Comparison of ENCODE assay signal across 20 mouse cellular contexts in the genomic region with DNA sequence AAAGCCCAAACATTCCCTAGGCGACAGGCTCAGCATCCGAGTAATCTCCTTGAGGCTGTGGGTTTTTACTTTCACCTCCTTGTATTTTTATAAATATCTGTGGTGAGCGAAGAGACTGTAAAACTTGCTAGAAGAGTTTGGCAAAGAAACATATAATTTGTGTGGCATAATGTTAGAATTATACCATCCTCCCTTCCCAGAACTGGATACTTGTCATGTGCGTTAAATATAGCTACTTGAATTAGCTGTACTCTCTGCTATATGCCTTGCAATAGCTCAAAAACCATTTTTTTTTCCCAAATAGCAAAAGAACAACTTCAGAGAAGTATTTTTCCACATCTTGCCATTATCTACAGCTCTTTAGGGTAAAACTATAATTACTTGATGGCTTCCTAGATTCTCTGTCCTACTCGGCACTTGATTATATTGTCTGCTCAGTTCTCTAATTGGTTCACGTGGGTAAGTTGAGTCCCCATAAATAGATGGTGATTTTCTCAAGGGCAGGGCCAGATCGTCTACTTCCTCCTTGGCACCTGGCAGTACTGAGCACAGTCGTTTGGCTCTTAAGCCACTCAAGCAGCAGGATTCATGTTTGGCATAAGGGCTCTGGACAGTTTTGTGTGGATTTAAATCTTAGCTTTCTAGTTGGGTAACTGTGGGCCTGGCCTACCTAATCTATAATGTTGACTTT. TPM values are rescaled to one million over a fixed set of nuclear protein-coding genes. Genes with fewer than 3 reads are reported as not detected.
DNase-seq lines count a peak whose midpoint lies in the region; ATAC-seq and TF ChIP-seq lines count a peak whose summit lies in the region.
"Had no signal": no experiment of that assay in that cellular context is flagged by ENCODE, and none has a peak within 500 bp of the region (broad histone marks: within the 10 kb centered on the region; RNA-seq: fewer than 3 reads in every experiment).

No protein-coding gene starts in this region.

- peak overlapping the region; percentile 45; the same call in 1 of the 2 replicates for H3K27ac ChIP-seq in CH12.LX (ENCODE audit: insufficient read depth, low read depth)
- 0 out of 2 replicates have a peak overlapping the region, but pooled peaks have one; percentile 58 for H3K27ac ChIP-seq in embryonic facial prominence, embryonic 15.5 days (replicated peaks)
- peak overlapping the region; percentile 80; the same call in 1 of the 2 replicates for H3K27ac ChIP-seq in olfactory bulb, adult 2 months (ENCODE audit: insufficient read depth, low read depth, low read length)
- H3K27ac ChIP-seq: hindbrain, embryonic 13.5 days; liver, embryonic 15.5 days; midbrain, embryonic 15.5 days had no signal

- peaks cover 4 to 38% of the 10 kb centered on the region in 2 experiments; a peak in 3 of 4 replicates for H3K4me1 ChIP-seq in CH12.LX (ENCODE audit: control insufficient read depth in 1 of 2, insufficient read depth in 2 of 2)
- H3K4me1 ChIP-seq in embryonic facial prominence, embryonic 15.5 days: 0 out of 2 replicates have a peak, but pooled peaks cover 6% of the 10 kb centered on the region
- H3K4me1 ChIP-seq in olfactory bulb, adult 2 months (ENCODE audit: control insufficient read depth, insufficient read depth, low read length): peaks cover 13% of the 10 kb centered on the region
- H3K4me1 ChIP-seq: hindbrain, embryonic 13.5 days; liver, embryonic 15.5 days; midbrain, embryonic 15.5 days had no signal

- H3K36me3 ChIP-seq in CH12.LX (replicated peaks in 1 of 2; ENCODE audit: control insufficient read depth in 1 of 2, insufficient read depth in 1 of 2, low read length in 1 of 2): peaks cover 17 to 26% of the 10 kb centered on the region in 2 experiments
- H3K36me3 ChIP-seq in embryonic facial prominence, embryonic 15.5 days: no peaks in the 10 kb centered on the region
- H3K36me3 ChIP-seq: hindbrain, embryonic 13.5 days; liver, embryonic 15.5 days; midbrain, embryonic 15.5 days had no signal

- no peak for TF ChIP-seq RAD21 in CH12.LX (IDR thresholded peaks at IDR 0.05; ENCODE audit: low read depth, low read length)

- H3K9me3 ChIP-seq in CH12.LX (replicated peaks; ENCODE audit: low read length): no peaks in the 10 kb centered on the region
- H3K9me3 ChIP-seq in embryonic facial prominence, embryonic 15.5 days (replicated peaks): no peaks in the 10 kb centered on the region
- H3K9me3 ChIP-seq: hindbrain, embryonic 13.5 days; liver, embryonic 15.5 days; megakaryocyte, embryonic 14.5 days; midbrain, embryonic 15.5 days had no signal

- H3K27me3 ChIP-seq in CH12.LX (replicated peaks): no peaks in the 10 kb centered on the region
- no peaks in the 10 kb centered on the region for H3K27me3 ChIP-seq in embryonic facial prominence, embryonic 15.5 days
- H3K27me3 ChIP-seq: hindbrain, embryonic 13.5 days; liver, embryonic 15.5 days; midbrain, embryonic 15.5 days had no signal

- H3K9ac ChIP-seq in CH12.LX (ENCODE audit: insufficient read depth, low read depth): peak overlapping the region; percentile 48; the same call in 1 of the 2 replicates
- no peak overlapping the region for H3K9ac ChIP-seq in embryonic facial prominence, embryonic 15.5 days
- H3K9ac ChIP-seq: hindbrain, embryonic 13.5 days; liver, embryonic 15.5 days; midbrain, embryonic 15.5 days had no signal

- peaks cover 27% of the 10 kb centered on the region for H3K79me2 ChIP-seq in CH12.LX (replicated peaks; ENCODE audit: control insufficient read depth, extremely low read depth, insufficient read depth, poor library complexity, severe bottlenecking)

- H3K4me3 ChIP-seq in CH12.LX (replicated peaks in 1 of 3; ENCODE audit: low read depth in 2 of 3, low read length in 2 of 3, poor library complexity in 1 of 3): peak overlapping the region in 2 of 3 experiments; percentile 44 to 55
- H3K4me3 ChIP-seq in embryonic facial prominence, embryonic 15.5 days (replicated peaks): no peak overlapping the region
- no peak overlapping the region for H3K4me3 ChIP-seq in olfactory bulb, adult 2 months (ENCODE audit: insufficient read depth, low read depth, low read length)
- H3K4me3 ChIP-seq: hindbrain, embryonic 13.5 days; liver, embryonic 15.5 days; megakaryocyte, embryonic 14.5 days; midbrain, embryonic 15.5 days had no signal

- dilution Hi-C loops in CH12.LX (cut with MboI; ENCODE audit: extremely low pct_ligation_motif_present, extremely low pct_unique_long_range_greater_than_20kb, low sequenced_read_pairs): no loop called here

- TF ChIP-seq EP300 in CH12.LX (IDR thresholded peaks at IDR 0.05; ENCODE audit: low read length): peak; percentile 49

- H3K4me2 ChIP-seq in CH12.LX (ENCODE audit: insufficient read depth, low read depth, poor library complexity, severe bottlenecking): peak overlapping the region; percentile 71
- H3K4me2 ChIP-seq in embryonic facial prominence, embryonic 15.5 days (replicated peaks): no peak overlapping the region
- H3K4me2 ChIP-seq: heart, embryonic 11.5 days; hindbrain, embryonic 13.5 days; liver, embryonic 15.5 days; midbrain, embryonic 15.5 days had no signal

- no peak for DNase-seq in frontal cortex, postnatal 36 days (ENCODE audit: low spot score in 2 of 2)
- peak; percentile 81 for DNase-seq in CH12.LX (ENCODE audit: extremely low read depth)
- DNase-seq in cerebellum, postnatal 4 days (ENCODE audit: low spot score in 2 of 2): no peak
- no peak for DNase-seq in kidney, postnatal 36 days
- DNase-seq in kidney, adult 11 months: no peak
- DNase-seq: cerebellum, adult 9-11 months; gastrocnemius, postnatal 36 days; heart, postnatal 14 days; right cerebral cortex, postnatal 4 days; thymus, adult 18-20 months; thymus, postnatal 4 days had no signal

- ATAC-seq in frontal cortex, adult (ENCODE audit: low TSS enrichment): peak; percentile 93
- peak; percentile 65 for ATAC-seq in embryonic facial prominence, embryonic 15.5 days (ENCODE audit: insufficient number of reproducible peaks, low FRiP score, low TSS enrichment, low read depth)
- ATAC-seq: lung, postnatal 0 days; midbrain, embryonic 15.5 days had no signal

- TF ChIP-seq POLR2A in CH12.LX (IDR thresholded peaks at IDR 0.05; ENCODE audit: low read depth, low read length): peak; percentile 73
- no peak for TF ChIP-seq POLR2A in olfactory bulb, adult 2 months (IDR thresholded peaks at IDR 0.05; ENCODE audit: insufficient read depth, low read depth, low read length)

- in situ Hi-C loops in CH12.LX (cut with MboI; ENCODE audit: low pct_ligation_motif_present, low pct_unique_long_range_greater_than_20kb, low sequenced_read_pairs): no loop called here

- no peak for TF ChIP-seq CTCF in CH12.LX (conservative IDR thresholded peaks at IDR 0.05 in 1 of 2, IDR thresholded peaks at IDR 0.05 in 1 of 2; ENCODE audit: low read depth in 2 of 2, low read length in 2 of 2)
- TF ChIP-seq CTCF in olfactory bulb, adult 2 months (IDR thresholded peaks at IDR 0.05; ENCODE audit: insufficient read depth, low read depth, low read length): no peak

- WGBS in embryonic facial prominence, embryonic 15.5 days: 42% methylated on average over 8 of the region's 8 CpGs
- WGBS in olfactory bulb, adult 2 months: 26% methylated on average over 8 of the region's 8 CpGs

TF ChIP-seq in CH12.LX, 34 proteins besides CTCF, POLR2A, EP300 and RAD21 (continues in another document):
- TF ChIP-seq USF2 (conservative IDR thresholded peaks at IDR 0.05; ENCODE audit: low read depth, low read length) (0 out of 2 replicates have a peak, but pooled peaks have one; percentile 28), IRF4 (IDR thresholded peaks at IDR 0.05; ENCODE audit: low read depth, low read length) (0 out of 2 replicates have a peak, but pooled peaks have one; percentile 8), JUN (IDR thresholded peaks at IDR 0.05; ENCODE audit: insufficient read depth, low read depth, low read length) (no peak), MYC (IDR thresholded peaks at IDR 0.05; ENCODE audit: low read depth, low read length) (peak; percentile 62; the same call in 1 of the 2 replicates), USF1 (IDR thresholded peaks at IDR 0.05; ENCODE audit: low read depth, low read length) (peak; percentile 45), JUND (conservative IDR thresholded peaks at IDR 0.05; ENCODE audit: low read depth, low read length) (no peak), NRF1 (IDR thresholded peaks at IDR 0.05; ENCODE audit: low read depth, low read length) (no peak), TBP (conservative IDR thresholded peaks at IDR 0.05; ENCODE audit: low read depth, low read length) (peak; percentile 80), NELFE (IDR thresholded peaks at IDR 0.05; ENCODE audit: low read depth, low read length) (peak; percentile 42; the same call in 1 of the 2 replicates), KAT2A (IDR thresholded peaks at IDR 0.05; ENCODE audit: insufficient replicate concordance, low read length) (no peak), GABPA (IDR thresholded peaks at IDR 0.05; ENCODE audit: insufficient replicate concordance, low read depth, low read length) (no peak), MEF2A (IDR thresholded peaks at IDR 0.05; ENCODE audit: borderline replicate concordance, low read depth, low read length) (peak; percentile 81), ETS1 (conservative IDR thresholded peaks at IDR 0.05; ENCODE audit: low read depth, low read length) (peak; percentile 47; the same call in 1 of the 2 replicates), ZNF384 (IDR thresholded peaks at IDR 0.05; ENCODE audit: low read depth, low read length) (no peak), MAX (IDR thresholded peaks at IDR 0.05; ENCODE audit: low read length) (0 out of 2 replicates have a peak, but pooled peaks have one; percentile 27), BHLHE40 (IDR thresholded peaks at IDR 0.05; ENCODE audit: low read depth, low read length) (peak; percentile 78), HCFC1 (IDR thresholded peaks at IDR 0.05; ENCODE audit: low read depth, low read length) (peak; percentile 29; the same call in 1 of the 2 replicates), UBTF (IDR thresholded peaks at IDR 0.05; ENCODE audit: low read depth, low read length) (no peak), MAZ (IDR thresholded peaks at IDR 0.05; ENCODE audit: low read depth, low read length) (no peak), ELF1 (IDR thresholded peaks at IDR 0.05; ENCODE audit: low read depth, low read length) (peak; percentile 74), MXI1 (IDR thresholded peaks at IDR 0.05; ENCODE audit: low read depth, low read length) (peak; percentile 44; the same call in 1 of the 2 replicates), TCF12 (IDR thresholded peaks at IDR 0.05; ENCODE audit: low read depth, low read length) (peak; percentile 51; the same call in 1 of the 2 replicates), ZMIZ1 (IDR thresholded peaks at IDR 0.05; ENCODE audit: low read depth, low read length) (peak; percentile 46; the same call in 1 of the 2 replicates)

RNA-seq across cellular contexts. Expression of a gene that starts 35.2 kb away (rescaled TPM):
- 68.9 and 69.8 TPM in 2 replicates for total RNA-seq in CH12.LX (2012; rRNA removed)
- total RNA-seq in CH12.LX (2014; rRNA removed): 162 and 167 TPM in 2 replicates
- polyA plus RNA-seq in CH12.LX (2012; ENCODE audit: insufficient read length, low read depth): 206 and 230 TPM in 2 replicates
- 15.1 and 16.2 TPM in 2 replicates for polyA plus RNA-seq in embryonic facial prominence, embryonic 15.5 days (2015; fragmentation: Nextera tagmentation; extraction: Ambion mirVana)
- polyA plus RNA-seq in olfactory bulb, adult 2 months (2012; ENCODE audit: insufficient read depth, insufficient read length, low replicate concordance, missing spikeins): not detected in 2 replicates

Comparison
In these comparisons a context has a peak if more than half of its experiments do, and no peak if none do; other contexts are left out.
1. H3K4me3 ChIP-seq: peak in CH12.LX (2 of 3); none in embryonic facial prominence, embryonic 15.5 days (single experiment) and olfactory bulb, adult 2 months (single experiment).
2. Peak in every context shown above with its lines, with median percentiles within 50 percentile points of each other: H3K27ac ChIP-seq.